Mouse (Mus musculus) heart, adult 2 months (tissue): ENCODE results near the gene Mlxip.
A peak's percentile ranks its signal among the peaks of the same experiment; 100 is the strongest.

Experiments used
- CTCF ChIP-seq: fragments of 200-600 bp; IDR thresholded peaks from 2 replicates; pipeline ENCODE4 v1.8.1; 2022; ENCODE audit warnings: antibody characterized with exemption, mild to moderate bottlenecking, moderate library complexity
- EP300 ChIP-seq: fragments of 200-500 bp; IDR thresholded peaks from 2 replicates; pipeline ENCODE4 v1.6.1; 2011; ENCODE audit warnings: low read depth, low read length, control low read depth; ENCODE audit not compliant: insufficient read depth
- POLR2A ChIP-seq: fragments of 200-500 bp; IDR thresholded peaks from 2 replicates; pipeline ENCODE4 v1.6.1; 2011; ENCODE audit warnings: mild to moderate bottlenecking, low read depth, low read length, control low read depth; ENCODE audit not compliant: insufficient read depth

GRCm38 (mm10) chr5:123398856-123399498 lies 4.4 kb downstream of the Mlxip start:
- TF ChIP-seq CTCF (0 out of 2 replicates have a peak, but pooled peaks have one; percentile 3), POLR2A (no peak), EP300 (no peak)
